Mouse (Mus musculus): ENCODE measurements around the gene Fto.

The Fto gene

DNA sequence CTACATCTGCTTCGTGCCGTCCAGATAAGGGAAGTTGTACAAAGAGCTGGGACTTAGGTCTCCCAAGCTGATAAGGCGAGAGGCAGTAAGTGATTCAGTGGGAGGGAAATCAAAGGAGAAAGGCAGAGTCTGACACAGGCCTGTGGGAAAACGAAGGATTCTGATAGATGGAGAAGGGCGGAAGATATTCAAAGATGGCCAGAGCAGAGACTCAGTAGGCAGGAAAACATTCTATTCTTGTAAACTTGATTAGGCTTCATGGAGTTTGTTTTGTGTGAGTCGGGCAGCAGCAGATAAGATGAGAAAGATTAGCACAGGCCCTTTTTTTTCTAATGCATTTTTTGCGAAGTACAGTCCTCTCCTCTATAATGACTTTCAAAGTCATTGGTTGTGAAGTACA is 183.6 kb downstream of the Fto start:
- no peak for DNase-seq (ENCODE audit: low read depth, low spot score)

DNA sequence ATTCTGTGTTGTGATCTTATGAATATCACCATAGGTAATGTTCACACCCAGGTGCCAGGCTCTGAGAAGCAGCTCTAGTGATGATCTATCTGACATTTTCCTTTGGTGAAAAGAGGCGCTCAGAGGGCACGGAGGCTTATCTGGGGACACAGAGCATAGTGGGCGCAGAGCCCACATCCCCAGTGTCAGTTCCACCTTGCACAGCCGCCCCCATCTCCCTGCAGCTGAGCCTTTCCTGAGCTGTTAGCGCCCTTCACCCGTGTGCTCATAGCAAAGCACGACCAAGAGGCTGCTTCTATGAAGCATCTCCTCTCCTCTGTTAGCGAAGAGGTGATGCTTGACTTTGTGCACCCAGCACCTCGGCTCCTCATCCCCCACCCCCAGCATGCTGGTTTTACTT is 185.3 kb downstream of the Fto start:
- no peak for DNase-seq (ENCODE audit: low read depth, low spot score)

DNA sequence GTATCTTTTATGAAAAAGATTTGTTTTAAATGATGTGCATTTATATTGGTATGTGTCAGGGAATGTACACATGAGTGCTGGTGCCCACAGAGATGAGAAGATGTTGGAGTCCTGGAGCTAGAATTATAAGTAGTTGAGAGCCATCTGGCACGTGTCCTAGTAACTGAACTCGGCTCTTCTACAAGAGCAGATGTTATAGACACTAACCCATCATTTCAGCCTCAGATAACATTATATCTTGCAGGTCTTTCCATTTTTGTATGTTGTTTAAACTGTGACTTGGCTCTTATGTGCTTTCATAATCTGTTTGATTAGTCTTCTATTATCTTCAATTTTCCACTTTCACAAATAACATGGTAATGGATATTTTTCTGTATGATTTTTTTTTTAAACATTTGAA is 186.0 kb downstream of the Fto start:
- no peak for DNase-seq (ENCODE audit: low read depth, low spot score)

DNA sequence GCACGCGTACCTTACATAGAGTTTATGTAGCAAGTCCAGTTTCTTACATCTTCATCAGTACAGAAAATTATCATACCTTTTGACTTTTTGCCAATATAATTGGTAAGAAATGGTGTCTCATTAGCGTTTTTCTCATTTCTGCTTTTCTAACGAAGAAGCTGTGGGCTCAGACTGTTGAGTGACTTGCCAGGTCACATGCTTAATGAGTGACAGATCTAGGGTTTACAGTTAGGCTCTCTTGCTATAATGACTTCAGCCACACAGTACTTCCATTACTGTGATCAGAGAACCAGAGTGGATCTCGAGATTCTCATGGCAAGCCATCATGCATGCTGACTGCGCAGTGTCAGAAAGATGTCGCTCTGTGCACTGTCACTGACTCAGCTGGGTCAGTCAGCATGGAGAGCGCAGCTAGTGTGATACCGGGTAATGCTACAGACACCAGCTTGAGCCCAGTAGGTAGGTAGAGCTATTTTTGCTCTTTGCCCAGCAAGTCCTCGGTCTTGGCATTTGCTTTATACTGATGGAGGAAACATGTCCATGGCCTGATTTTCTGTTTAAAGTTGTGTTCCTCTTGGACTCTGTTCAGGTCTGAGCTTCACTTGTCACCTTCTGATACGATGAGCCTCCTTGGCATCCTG is 188.8 kb downstream of the Fto start:
- no peak for DNase-seq (ENCODE audit: low read depth, low spot score)

DNA sequence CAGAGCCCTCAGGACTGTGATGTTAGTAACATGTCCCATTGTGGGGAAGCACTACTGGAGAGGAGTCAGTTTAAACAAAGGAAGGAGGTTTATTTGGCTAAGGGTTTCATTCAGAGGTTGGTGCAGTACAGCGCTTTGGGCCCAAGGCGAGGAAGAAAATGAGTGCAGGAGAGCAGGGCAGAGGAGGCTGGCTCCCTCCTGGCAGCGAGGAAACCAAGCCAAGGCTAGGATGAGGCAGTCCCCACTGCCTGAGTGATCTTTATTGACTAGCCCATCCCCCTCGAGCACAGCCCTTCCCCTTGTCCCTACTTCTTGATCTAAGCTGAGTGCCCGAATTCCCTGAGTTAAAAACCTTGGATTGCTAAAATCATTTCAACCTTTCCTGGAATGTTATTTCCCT is 189.5 kb downstream of the Fto start:
- DNase-seq (ENCODE audit: low read depth, low spot score), result no peak

DNA sequence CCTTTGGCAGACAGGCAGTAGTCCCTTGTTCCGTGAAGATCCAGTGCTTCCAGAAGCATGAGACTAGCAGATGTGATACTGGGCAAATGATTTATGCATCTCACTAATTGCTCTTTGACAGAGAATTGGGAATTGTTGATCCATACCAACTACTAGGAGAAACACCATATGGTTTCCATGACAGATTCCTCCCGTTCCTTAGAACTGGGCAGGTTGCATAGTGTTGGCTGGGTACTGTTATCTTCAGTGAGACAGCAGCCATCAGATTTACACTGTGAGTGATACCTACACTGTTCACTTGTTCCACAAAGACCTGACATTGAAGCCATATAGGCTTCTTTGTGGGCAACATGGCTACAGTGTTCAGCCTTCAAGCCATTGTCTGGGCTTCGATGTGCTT is 191.0 kb downstream of the Fto start:
- no peak for DNase-seq (ENCODE audit: low read depth, low spot score)

DNA sequence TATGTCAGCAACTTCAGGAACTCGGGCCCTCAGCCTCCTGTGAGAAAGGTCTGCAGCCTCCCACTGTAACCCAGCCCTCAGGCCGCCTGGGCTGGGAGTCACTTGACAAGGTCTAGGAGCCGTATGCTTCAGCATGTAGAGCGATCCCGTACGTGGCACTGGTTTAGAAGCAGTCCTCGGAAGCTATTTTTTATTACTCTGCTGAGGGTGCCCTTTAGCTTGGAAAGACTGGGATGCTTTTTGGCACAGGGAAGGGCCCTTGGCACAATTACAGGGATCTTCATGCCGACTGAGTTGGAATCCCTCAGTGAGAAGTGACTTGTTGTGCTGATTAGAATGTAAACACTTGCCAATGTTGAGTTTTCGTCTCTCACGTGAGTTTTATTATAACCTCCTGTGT is 191.6 kb downstream of the Fto start:
- DNase-seq (ENCODE audit: low read depth, low spot score), result no peak

DNA sequence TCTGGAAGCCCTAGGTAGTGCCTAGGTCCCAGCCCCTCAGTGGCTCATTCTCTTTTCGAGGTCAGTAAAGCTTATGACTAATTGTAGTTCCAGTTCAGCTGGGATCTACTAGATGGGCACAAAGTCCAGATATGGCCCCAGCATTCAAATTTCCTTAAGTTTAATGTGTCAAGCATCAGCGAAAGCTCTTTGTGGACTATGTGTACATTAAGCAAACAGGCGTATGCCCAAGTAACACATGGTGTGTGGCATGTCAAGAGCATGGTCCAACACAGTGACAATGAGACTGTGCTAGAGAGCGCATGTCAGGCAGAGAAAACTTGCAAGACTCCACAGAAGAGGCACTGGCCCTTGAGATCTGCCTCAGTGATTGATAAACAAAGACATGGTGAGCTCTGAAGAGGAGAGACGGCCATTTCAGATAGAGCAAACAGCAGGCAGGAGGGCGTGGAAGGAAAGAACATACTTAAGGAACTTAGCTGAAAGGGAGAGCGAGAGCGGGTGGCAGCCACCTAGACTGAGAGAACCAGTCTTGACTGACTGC is 192.2 kb downstream of the Fto start:
- DNase-seq (ENCODE audit: low read depth, low spot score), result no peak

DNA sequence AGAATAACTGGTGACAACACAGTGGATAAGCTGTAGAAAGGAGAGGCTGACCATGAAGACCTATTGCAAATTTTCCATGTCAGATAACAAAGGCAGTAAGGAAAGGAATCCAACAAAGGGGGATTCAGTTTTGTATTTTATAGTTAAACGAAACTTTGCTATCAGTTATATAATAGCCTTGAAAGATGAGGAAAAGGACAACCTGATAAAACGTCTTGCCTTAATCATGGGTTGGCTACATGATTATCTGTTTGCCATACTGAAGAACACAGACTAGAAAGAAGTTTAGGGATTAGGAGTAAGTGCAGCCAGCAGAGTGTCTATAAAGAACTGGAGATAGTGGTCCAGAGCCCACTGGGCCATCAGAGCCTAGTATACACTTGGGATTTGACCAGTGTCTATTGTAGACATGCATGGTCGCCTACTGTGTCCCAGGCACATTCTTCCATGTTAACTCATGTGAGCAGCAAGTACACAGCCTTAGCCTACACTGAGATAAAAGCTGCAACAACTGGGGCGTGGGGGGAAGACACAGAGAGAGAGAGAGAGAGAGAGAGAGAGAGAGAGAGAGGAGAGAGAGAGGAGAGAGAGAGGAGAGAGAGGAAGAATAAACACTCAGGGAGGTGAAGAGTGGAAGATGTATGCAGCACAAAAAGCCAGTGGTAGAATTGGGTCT is 192.8 kb downstream of the Fto start:
- no peak for DNase-seq (ENCODE audit: low read depth, low spot score)

DNA sequence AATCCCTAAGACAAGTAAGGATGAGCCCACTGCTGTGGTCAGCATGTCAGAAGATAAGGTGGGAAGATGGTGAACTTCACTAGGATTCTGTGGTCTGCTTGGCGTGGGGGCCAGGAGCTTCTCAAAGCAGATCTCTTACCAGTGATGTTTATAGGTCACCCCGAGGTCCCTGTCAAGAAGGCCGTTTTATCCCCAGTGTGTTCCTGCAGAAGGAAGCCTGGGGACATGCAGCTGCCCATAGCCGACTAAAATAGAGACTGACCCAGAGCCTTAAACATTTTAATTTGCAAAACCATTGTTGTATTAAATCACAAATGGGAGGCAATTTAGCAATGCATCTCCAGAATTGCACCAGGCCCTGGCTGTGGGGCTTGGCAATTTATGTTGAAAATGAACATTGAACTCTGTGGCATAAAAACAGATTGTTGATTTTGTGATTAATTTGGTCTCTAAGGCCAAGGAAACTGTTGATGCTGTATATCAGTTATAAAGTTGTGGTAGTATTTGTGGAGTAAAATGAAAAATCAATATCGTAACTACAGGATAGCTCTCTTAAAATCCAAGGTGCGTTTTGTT is 193.4 kb downstream of the Fto start:
- no peak for DNase-seq (ENCODE audit: low read depth, low spot score)

DNA sequence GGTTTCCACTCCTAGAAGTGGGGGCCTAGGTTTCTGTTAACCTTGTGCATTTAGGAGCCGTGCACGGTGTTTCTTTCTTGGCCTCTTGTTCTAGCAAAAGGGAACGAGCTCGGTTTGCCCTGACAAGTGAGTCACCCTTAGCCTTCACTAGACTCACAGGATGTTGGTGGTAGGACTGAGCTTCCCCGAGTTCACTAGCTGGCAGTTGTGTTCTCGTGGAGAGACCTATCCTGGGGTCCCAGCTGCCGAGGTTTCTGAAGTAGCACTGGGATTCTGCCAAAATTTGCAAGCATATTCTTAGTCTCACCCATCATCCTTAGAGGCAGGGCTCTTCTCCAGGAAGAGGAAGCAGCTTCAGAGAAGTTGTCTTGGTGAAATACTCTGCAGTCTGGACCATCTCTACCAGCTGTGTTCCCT is 194.4 kb downstream of the Fto start:
- no peak for DNase-seq (ENCODE audit: low read depth, low spot score)

DNA sequence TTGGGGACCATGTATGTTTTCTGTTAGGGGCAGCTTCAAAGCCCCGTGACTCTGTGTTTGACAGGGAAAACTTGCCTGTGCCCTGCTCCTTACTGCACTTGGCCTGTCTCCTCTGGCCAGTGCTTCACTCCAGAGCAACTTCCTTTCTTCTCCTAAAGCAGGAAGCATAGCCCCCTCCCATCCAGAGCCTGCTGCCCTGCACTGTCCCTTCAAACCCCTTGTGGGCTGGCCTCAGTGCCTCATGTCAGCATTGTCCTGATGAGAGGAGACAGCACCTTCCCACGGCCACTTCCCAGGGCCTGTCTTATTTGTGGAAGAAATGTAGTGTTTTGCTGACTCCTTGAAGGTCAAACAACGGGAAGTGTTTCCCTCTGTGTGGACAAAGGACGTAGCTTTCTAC is 195.0 kb downstream of the Fto start:
- no peak for DNase-seq (ENCODE audit: low read depth, low spot score)

DNA sequence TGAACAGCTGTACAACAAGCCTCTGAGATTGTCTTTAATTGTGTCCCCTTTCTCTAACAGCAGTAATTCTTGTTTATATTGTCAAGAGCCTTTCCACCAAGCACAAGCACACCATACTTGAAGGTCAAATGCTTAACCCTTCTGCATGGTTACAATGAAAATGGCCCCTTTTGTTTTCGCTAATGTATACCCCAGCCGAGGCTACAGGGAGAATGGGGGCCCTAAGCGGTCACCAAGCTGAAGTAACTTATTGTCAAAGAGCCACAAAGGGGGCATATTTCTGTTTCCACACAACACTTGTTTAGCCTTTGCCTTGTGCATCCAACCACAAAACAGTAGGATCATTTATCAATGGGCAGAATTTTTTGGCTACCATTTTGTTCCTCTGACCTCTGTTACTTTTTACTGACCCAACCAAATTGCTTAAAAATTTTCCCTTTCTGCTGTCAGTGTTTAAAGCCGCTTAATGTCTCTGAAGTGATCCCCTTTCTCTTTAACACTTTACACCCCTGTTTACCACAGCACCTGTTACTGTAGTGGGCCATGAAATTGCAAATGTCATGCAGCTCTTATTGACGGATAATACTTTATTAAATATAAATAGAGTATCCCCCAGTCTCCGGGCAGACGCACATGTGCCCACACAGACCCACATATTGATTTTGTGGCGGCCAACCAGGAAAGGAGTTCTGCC is 196.0 kb downstream of the Fto start:
- DNase-seq (ENCODE audit: low read depth, low spot score), result no peak

DNA sequence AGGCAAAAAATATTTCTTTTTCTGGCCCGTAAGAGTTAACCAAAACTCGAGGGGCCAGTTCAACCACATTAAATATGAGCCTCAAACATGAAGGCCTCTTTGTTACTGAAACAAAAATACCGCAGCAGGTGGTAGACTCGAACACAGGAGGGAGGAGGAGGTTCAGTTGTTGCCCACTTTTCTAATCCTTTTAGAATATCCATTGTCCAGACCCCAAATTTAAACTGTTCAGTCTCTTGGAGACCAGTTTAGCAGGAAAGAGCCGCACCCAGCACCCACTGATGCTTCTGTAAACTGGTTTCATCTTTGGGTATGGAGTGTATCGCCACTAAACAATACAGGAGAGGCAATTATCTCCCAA is 196.6 kb downstream of the Fto start:
- no peak for DNase-seq (ENCODE audit: low read depth, low spot score)

DNA sequence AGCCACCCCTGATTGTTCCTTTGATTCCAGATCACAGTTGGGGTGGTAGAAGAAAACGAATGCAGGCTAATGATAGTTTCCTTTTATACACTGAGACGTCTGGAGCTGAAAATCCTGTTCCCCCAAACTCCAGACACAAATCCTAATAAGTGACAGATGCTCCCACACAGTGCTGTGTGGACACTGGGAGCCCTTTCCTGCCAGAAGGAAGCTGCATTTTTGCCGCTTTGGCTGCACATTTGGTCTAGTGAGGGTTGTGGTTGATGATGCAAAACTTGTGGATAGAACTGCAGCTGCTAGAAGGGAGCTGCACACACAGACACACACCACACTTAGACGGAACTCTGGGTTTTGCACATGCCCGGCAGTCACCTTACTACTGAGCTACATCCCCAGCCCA is 197.4 kb downstream of the Fto start:
- DNase-seq (ENCODE audit: low read depth, low spot score), result no peak

DNA sequence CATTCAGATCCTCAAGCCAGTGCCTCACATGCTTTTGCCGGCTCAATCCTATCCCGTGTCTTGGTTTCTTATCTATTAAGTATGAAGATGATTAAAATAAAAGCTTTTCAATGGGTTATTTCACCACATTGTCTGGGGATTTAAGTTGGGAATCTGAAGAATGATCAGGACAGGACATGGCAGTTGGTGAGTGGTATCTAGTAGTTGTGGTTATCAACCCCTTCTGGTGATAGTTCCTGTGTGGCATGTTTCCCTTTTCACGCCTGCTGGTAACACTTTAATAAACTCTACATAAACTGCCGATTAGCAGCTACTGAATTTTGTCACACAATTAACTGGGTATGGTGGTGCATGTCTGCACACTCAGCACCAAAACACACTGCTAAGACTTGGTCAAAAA is 198.6 kb downstream of the Fto start:
- no peak for DNase-seq (ENCODE audit: low read depth, low spot score)

DNA sequence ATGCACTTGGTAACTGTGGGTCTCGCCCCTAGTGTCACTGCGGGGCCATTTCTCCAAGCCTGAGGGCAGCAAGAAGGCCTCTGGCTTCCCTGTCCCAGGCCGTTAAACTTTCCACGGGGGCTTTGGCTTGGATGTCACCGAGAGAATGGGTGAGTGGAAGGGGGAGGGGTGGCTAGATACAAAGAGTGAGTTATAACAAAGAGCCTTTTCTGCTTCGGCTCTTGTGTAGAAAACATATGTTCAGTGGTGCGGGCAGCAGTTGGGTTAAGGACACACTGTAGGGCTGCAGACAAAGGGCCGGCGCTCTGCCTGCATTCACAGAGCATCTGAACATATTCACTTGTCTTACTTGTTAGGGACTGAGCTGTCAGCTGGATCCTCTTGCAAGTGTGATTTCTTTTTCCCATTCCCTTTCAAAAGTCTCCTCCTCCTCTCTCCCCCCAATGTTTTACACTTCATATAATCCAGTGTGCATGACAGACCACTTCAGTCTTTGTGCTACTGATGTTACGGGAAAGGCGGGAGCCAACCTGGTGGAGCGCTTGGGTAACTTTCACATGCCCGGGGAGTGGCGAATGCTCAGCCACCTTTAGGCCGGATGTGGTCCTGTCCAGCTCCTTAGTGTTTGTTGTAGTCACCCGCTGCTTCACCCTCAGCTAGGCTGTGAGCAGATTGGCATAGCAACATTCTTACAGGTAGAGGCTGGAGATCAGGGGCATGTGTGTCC is 201.6 kb downstream of the Fto start:
- DNase-seq (ENCODE audit: low read depth, low spot score), result no peak

DNA sequence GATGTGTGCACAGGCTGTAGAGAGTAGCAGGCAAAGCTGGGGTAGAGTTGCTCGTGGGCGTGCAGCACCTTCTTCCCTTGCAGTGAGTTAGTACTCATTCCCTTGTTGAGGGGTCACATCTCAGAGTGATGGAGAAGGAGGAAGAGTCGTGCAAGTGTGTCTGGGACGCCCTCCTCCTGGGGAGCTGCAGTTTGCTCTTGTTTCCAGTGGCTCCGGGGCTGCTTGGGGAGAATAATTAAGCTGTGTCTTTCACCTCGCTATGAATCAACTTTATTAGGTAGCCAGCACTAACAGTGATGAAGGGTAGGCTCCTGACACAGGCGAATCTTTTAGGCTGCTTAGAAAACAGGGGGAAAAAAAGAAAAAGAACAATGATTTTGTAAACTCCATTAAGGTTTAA is 203.1 kb downstream of the Fto start:
- DNase-seq (ENCODE audit: low read depth, low spot score), result no peak

DNA sequence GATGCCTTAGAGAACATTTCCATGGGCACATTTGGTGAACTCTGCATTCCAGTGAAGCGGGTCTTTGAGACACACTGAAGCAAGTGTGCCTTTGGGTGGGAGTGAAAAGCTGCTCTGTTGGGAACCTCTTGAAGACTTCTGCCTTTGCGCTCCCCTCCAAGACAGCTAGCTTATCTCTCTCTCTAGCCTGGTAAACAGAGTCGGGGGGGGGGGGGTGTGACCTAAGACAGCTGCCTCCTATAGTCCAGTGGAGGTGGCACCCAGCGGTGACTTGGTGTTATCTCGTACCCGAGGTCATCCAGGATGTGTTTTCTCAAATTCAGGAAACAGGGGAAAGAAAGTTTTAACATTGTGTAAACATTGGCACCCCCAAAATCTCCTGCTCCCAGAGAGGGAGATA is 204.8 kb downstream of the Fto start:
- no peak for DNase-seq (ENCODE audit: low read depth, low spot score)

DNA sequence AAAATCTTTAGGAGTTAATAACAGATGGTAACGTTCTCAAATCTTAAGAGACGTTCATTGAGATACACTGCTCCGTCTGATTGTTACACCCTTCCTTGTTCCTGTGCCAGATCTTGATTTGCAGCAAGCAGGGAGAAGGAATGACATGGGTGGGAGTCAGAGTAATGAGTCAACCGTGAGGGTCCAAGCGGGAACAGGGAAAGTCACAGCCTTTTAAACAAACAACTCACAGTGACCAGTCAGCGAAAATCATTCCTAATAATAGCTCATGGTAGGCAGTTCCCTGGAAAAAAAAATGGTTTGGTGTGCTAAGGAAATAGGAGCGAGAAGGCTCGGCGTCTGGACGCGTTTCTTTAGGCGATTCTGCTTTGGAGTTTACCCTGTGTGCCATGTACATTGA is 208.9 kb downstream of the Fto start:
- DNase-seq (ENCODE audit: low read depth, low spot score), result no peak

DNA sequence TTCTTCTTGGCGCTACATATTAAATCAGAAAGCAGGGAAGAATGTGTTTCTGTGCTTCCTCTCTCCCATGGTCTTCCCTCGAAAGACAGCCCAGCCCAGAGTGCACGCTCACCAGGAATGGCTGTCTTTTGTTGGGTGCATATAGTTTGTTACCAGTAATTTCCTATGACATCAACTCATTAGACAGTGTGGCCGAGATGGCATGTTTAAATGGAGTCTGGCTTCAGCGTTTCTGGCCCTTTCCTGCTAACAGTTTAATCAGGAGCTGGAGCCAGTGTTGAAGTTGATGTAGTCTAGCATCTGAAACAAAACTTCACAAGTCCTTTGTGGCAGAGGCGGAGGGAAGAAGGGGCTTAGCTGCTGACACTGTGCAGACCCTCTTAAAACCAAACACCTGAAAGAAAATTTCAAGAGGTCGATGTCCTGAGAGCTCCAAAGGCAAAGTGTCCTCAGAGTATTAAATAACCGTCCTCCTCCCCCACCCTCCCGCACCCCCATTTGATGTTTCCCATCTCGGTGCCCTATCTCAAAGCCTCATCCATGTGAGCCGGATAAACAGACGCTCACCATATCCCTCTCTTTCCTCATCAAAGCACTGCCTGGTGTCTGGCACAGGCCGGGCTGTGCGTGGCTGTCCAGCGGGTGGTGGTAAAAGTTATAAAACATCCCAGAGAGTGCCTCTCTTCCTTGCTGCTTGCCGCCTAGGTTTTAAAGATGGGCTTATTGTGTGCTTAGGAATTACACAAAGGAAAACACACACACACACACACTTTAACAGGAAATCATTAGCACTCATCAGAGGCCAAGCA is 210.9 kb downstream of the Fto start:
- DNase-seq (ENCODE audit: low read depth, low spot score), result no peak

All from ES-CJ7 (cell line).